Mouse (Mus musculus): ENCODE data around the gene Dclre1c.

Dclre1c gene

DNA sequence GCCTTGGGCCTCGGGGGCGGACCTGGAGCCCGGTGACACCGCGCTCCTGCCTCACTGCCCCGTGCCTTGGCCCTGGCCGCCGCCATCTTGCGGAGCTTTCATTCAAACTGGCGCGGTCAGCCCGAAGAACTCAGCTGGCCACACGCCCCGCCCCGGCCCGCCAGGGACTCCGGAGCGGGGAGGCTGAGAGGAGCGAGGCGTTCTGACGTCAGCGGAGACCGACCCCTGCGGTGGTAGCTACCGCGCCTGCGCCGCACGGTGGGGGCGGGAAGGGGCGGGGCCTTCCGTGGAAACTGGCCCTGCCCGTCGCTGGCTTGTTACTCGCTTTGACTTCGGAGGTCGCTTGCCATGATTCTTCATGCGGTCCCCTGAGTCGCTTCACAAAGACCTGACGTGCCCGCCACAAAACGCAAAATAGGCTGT lies 50.9 kb downstream of the Dclre1c start, which contains the start of gene Suv39h2:
Gene Suv39h2 (minus strand): TSS at position 171 of the 423 bp plus-strand sequence.
- peak; percentile 91 for DNase-seq (ENCODE audit: low spot score)

DNA sequence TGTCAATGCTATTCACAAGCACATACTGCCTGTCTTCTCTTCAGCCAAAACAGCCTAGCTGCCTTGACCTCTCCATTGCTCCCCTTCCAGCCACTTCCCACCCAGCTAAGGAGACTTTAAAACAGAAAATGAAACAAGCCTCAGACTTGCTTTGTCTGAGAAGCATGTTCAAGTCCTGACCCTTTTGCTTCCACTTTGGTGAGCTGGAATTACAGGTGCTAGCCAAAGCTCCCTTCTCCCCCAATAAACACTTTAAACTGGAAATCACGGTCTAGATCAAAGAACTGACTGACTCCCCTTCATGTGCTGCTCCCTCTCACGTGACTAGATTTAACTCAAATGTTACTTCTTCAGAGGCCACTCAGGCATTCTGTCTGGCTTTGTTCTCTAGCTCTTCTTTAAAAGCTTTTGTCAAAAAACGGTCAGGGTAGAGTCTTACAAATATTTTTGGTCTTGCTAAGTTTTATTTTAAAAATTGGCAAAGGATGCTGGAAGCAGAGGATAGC lies 51.9 kb downstream of the Dclre1c start:
- no peak for DNase-seq (ENCODE audit: low spot score)

DNA sequence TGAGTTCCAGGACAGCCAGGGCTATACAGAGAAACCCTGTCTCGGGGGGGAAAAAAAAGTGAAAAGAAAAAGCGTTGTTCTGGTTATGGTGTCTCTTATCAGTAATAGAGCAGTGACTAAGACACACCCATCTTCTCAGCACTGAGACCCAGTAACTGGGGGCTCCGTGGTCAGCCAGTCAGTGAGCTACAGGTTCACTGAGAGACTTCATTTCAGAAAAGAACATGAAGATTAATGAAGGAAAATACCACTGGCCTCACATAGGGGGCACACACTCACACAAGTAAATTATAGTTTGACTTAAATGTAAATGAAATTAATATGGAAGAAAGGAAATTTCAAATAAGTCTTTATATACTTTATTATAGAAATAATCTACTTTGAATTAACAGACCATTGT lies 56.3 kb downstream of the Dclre1c start:
- DNase-seq (ENCODE audit: low spot score), result no peak

DNA sequence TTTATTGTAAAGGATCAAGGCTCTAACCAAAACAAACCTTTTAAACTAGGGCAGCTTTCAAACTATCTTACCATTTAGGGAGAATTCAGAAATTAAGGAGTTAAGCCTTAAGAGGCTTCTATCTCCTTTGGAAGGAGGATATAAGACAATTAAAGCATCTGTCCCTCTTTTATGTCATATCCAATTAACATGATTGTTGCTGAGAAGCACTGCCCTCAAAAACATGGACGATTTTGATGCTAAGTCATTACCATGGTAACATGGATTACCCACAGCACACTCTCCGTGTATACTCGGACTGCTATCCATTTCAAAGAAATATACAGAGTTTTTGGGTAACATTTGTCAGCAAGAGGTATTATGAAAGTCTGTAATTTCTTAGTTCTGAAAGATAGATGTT lies 65.9 kb downstream of the Dclre1c start:
- no peak for DNase-seq (ENCODE audit: low spot score)

DNA sequence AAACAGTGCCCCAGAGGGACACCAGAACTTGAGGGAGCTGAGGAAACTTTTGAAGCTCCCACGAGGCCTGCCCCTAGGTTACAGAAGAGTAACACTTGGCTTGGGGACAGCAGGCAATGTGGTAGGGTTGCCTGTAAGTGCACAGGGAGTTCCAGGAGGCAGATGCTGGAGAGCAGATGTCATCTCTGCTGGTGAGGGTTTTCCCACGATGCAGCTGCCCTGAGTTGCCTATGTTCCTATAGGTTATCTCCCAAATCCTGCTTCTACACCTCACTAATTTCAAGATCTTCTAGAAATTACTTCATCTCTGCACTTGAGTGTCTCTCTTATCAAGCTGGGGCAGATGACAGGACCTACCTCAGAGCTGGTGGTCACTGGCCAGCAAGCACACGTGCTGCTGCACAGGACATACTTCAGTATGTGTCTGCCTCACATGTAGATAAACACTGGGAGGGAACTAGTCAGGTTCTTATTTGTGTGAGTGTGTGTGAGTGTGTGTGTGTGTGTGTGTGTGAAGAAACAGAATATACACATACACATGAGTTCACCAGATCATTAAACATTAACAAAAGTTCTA lies 70.0 kb downstream of the Dclre1c start:
- DNase-seq (ENCODE audit: low spot score), result no peak

DNA sequence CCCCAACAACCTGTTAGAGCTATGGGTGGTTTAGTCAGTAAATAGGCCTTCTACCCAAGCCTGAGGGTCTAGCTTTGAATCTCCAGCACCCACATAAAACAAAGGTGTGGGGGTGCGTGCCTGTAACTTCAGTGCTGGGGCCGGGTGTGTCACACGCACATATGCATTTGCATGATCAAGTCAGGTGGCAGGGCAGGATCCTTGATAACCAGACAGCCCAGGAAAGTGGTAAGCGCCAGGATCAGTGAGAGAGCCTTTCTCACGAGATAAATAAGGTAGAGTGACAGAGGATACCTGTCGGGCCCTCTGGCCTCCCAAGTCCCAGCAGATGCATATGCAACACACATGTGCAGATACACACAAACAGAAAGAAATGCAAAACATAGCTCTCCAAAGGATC lies 75.6 kb downstream of the Dclre1c start:
- DNase-seq (ENCODE audit: low spot score), result no peak

DNA sequence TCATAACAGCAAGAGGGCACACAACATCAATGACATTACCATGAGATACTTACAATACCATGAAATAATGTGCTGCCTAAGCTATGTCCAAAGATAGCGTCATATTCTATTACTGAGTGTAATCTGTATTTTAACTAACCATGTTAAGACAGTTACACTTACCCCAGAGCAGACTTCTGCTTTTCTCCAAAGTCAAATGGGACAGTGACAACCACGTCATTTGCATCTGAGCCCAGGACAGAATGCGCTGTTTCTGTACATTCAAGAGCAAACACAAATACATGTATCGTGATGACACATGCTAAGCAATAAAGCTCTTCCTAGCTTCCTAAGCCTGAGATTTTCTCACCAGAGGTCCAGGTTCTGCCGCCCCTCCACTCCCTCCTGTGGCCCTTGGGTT lies 77.0 kb downstream of the Dclre1c start:
- DNase-seq (ENCODE audit: low spot score), result no peak

DNA sequence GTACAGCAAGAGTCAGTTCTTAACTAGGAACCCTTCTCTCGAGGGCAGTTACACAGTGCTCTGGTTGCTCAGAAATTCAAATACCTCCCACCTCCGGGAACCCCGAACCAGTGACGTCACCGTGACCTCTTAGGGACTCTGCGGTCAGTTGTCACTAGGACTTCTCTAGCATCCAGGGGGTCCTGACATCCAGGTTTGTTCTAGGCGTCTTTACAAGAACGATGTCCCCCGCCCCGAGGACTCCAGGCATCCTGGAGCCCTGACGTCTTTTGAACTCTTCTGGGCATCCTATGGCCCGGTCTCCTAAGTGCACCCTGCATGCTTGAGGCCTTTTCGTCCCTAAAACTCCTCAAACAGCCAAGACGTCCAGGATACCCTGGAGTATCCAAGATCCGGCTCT lies 88.1 kb downstream of the Dclre1c start:
- DNase-seq (ENCODE audit: low spot score), result no peak

DNA sequence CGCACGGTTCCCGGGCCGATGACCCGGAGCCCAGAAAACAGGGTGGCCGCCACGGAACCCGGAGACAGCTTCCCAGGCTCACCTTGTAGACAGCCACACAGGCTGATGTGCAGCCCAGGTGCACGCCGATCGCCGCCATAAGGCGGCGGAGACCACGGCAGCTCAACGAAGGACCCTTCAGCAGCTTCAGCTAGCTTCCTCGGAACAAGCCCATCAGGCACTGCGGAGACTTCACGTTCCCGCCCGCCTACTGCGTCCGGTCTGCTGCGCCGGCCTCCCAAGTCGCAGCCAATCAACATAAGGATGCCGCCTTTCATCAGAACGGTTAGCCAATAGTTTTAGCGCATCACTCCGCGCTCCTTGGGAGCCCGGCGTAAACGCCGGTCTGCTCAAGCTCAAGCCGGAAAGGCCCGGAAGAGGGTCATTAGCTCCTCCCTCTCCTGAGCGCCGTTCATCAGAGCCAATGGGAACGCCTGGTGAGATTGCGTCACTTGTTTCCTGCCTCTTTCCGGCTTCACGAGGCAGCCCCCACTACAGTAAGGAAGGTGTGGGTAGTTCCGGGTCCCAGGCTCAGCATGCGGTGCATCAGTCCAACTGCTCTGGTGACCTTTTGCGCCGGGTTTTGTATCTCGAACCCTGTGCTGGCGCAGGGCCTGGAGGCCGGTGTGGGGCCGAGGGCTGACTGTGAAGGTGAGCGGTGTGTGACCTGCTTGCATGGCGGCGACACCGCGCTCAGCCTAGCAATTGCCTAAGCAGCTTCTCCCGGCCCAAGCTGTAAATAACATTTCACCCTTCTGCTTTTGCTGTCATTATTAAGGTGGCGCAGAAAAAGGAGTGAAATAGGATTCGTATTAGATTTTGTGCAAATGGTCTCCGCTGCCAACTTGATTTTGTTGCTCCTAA lies 88.9 kb downstream of the Dclre1c start, which contains the start of the genes Gm45902, Hspa14 and Cdnf:
Gene Gm45902 (minus strand): TSS at position 239 of the 903 bp plus-strand sequence.
Gene Hspa14 (minus strand): TSS at position 263 of the 903 bp plus-strand sequence.
Gene Cdnf (plus strand): TSS at position 479 of the 903 bp plus-strand sequence.
- peak; percentile 74 for DNase-seq (ENCODE audit: low spot score)

Data from urinary bladder, postnatal 10 days (tissue).